ENCODE assay signal across 17 mouse cellular contexts in genomic region chr9:103491985-103492384, GRCm38 (mm10). TPM values are rescaled to one million over a fixed set of nuclear protein-coding genes. Genes with fewer than 3 reads are reported as not detected.
"Had no signal": no experiment of that assay in that cellular context is flagged by ENCODE, and none has a peak within 500 bp of the region (broad histone marks: within the 10 kb centered on the region; RNA-seq: fewer than 3 reads in every experiment).

No protein-coding gene starts in this region.

- ATAC-seq: liver, postnatal 0 days; lung, postnatal 0 days; midbrain, embryonic 15.5 days had no signal

- H3K27me3 ChIP-seq: limb, embryonic 15.5 days; neural tube, embryonic 12.5 days; neural tube, embryonic 15.5 days had no signal

- DNase-seq: kidney, postnatal 14 days; kidney, postnatal 4 days; left cerebral cortex, postnatal 4 days; liver, postnatal 0 days; lung, embryonic 14.5 days; thymus, adult 18-20 months; thymus, postnatal 36 days had no signal

- H3K4me1 ChIP-seq: neural tube, embryonic 12.5 days had no signal

- H3K27ac ChIP-seq: limb, embryonic 12.5 days; limb, embryonic 15.5 days; liver, embryonic 14.5 days; macrophage; midbrain, embryonic 12.5 days; midbrain, embryonic 15.5 days; neural tube, embryonic 12.5 days; neural tube, embryonic 15.5 days had no signal

- H3K9ac ChIP-seq: limb, embryonic 12.5 days; limb, embryonic 15.5 days; liver, embryonic 14.5 days; liver, postnatal 0 days; lung, embryonic 14.5 days; midbrain, embryonic 12.5 days; midbrain, embryonic 15.5 days; neural tube, embryonic 12.5 days; neural tube, embryonic 15.5 days had no signal

- H3K4me3 ChIP-seq: limb, embryonic 12.5 days; limb, embryonic 15.5 days; midbrain, embryonic 12.5 days; midbrain, embryonic 15.5 days; neural tube, embryonic 12.5 days; neural tube, embryonic 15.5 days had no signal

- H3K36me3 ChIP-seq: limb, embryonic 12.5 days; limb, embryonic 15.5 days; midbrain, embryonic 12.5 days; midbrain, embryonic 15.5 days; neural tube, embryonic 12.5 days; neural tube, embryonic 15.5 days had no signal

- H3K9me3 ChIP-seq: limb, embryonic 12.5 days; limb, embryonic 15.5 days; midbrain, embryonic 12.5 days; midbrain, embryonic 15.5 days; neural tube, embryonic 12.5 days; neural tube, embryonic 15.5 days had no signal

- H3K4me2 ChIP-seq: limb, embryonic 12.5 days; limb, embryonic 15.5 days; liver, embryonic 11.5 days; lung, embryonic 14.5 days; midbrain, embryonic 12.5 days; midbrain, embryonic 15.5 days; neural tube, embryonic 12.5 days; neural tube, embryonic 15.5 days had no signal

RNA-seq across cellular contexts. Expression of gene Bfsp2, which starts 11.8 kb away (rescaled TPM):
- polyA plus RNA-seq: macrophage had no signal
